Mouse (Mus musculus): ENCODE measurements around the gene Cenpl. TPM values are rescaled to one million over a fixed set of nuclear protein-coding genes. Genes with fewer than 3 reads are reported as not detected.

Cenpl gene
- total RNA-seq, 2 experiments from 2014 or later: 3.7 to 4.2 TPM

DNA sequence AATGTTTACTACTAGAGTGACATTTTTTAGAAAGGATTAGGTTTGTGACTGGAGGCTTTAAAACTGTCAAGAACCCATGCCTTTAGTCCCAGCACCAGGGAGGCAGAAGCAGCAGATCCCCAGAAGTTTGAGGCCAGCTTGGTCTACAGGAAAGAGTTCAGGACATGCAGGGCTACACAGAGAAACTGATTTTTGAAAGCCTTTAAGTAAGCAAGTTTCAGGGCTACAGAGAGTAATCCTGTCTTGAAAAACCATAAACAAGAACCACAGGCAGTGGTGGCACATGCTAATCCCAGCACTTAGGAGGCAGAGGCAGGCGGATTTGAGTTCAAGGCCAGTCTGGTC is 30.1 kb upstream of the Cenpl start:
- intact Hi-C loops (cut with DNase I): no loop called here
- no peak for DNase-seq

DNA sequence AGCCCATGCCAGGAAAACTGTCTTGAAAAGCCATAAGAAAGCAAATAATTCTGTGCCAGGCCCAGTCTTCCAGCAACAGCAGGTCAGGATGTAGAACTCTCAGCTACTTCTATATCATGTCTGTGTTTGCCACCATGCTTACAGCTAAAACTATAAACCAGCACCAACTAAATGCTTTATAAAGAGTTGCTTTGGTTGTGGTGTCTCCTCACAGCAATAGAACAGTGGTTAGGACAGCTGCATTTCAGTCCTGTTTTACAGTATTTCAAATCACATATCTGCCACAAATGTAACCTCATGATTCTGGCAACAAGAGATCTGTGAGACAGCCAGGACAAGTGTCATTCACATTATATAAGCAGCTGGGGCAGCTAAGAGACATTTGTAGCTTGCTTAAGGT is 29.7 kb upstream of the Cenpl start:
- DNase-seq: no peak
- intact Hi-C loops (cut with DNase I): no loop called here

DNA sequence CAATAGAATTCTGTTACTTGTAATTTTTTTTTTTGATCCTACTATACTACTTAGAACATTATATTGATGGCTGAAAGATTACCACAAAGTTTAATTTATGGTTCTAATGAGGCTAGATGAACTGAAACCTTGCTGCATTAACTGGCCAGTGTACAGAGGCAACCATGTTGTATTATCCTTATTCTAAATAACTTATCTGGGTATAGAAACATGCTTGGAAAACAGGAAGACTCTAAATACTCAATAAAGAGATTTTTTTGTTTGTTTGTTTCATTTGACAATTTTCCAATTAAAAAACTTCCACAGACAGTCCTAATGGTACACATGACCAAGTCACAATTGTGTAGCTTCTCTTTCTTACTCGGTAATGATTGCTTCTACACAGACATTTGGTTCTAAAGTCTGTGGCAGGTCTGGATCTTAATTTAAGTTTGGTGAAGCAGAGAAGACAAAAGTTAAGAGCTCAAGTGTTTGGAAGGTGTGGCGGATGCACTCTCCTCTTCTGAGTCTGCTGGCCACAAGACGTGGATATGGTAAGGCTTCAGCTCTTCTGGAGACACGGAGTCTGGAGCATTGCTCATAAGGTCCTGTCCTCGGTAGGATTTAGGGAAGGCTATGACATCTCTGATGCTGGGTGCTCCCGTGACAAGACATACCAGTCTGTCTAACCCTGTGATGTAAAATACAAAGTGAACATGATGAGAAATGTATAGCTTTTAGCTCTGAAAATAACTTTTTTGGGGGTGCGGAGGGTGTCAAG is 29.1 kb upstream of the Cenpl start:
- DNase-seq: no peak

DNA sequence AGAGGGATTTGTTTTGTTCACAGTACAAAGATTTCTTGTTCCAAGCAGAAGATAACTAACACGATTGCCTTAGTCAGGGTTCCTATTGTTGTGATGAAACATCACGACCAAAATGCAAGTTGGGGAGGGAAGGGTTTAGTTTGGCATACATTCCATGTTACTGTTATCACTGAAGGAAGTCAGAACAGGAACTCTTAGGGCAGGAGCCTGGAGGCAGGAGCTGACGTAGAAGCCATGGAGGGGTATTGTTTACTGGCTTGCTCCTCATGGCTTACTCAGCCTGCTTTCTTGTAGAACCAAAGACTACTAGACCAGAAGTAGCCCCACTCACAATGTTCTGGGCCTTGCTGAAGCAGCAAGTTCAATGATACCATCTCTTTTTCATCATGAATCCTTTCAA is 23.5 kb upstream of the Cenpl start:
- DNase-seq: no peak
- intact Hi-C loops (cut with DNase I): no loop called here

More for the DNA sequence above, 29.1 kb upstream of the Cenpl start:
- intact Hi-C loops (cut with DNase I): no loop called here

DNA sequence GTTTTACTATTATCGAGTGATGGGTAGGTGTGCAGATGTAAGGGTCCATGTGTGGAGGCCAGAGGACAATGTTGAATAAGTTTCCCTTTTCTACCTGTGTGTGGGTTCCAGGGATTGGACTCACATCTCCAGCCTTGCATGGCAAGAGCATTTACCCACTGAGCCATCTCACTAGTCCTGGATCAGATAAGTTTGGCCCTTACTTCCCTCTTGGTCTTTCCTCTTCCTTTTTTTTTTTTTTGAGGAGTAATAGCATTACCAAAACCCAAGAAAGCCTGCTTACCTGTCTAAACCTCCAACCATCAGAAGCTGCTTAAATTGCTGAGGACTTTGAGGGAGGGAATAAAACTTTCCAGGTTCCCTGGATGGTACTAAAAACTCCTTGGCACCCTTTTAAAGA is 13.3 kb upstream of the Cenpl start:
- DNase-seq: no peak
- intact Hi-C loops (cut with DNase I): no loop called here

DNA sequence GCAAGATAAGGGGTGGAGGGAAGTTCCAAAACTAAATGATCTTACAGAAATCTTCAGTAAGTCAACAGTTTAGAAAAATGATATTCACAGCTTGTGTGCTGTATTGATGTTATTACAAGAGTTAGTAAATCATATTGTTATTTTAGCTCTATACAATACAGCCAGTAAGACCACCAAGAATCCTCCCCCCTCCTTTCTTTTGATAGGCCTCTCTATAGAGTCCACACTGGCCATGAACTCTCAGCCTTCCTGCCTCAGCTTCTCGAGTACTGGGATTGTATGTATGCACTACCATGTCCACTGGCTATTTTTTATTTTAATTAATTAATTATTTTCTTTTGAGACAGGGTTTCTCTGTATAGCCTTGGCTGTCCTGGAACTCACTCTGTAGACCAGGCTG is 7.2 kb upstream of the Cenpl start:
- intact Hi-C loops (cut with DNase I): no loop called here
- DNase-seq: no peak

DNA sequence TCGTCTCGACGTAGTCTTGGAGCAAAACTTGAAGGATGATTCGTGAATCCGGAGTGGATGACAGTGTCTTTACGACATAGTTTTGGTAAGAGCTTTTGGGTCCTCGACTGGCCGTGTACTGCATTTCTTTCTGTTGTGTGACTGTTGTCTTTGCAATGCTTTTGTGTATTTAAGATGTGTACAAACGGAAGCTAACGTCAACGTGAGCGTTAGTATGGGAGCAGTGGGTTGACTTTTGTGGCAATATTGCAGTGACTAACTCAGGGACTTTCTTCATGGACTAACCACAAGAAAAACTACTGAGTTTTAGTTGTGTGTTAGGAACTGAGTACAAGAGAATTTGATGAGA is 733 bp downstream of the Cenpl start:
- DNase-seq: no peak
- intact Hi-C loops (cut with DNase I): loop anchor here (2.0 to 5.0 kb wide), 2 partner anchors 34 to 60 kb away; partner anchors contain the start of gene Klhl20

DNA sequence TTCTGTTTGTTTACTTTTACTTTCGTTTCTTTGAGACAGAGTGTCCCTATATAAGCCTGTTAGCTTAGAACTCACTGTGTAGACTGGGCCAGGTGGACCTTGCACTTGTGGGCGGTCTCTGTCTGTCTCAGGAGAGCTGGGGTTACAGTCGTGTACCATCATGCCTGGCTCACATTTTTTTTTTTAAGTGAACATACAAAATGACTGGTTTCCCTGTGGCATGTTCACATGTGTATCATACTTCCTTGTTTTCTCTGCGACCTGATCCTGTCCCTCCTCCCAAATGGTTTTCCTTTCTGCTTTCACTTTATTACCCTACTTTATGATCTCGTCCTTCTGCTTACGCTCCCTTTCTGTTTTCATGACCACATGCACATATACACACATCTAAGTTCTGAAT is 5.7 kb downstream of the Cenpl start:
- DNase-seq: no peak
- intact Hi-C loops (cut with DNase I): no loop called here

DNA sequence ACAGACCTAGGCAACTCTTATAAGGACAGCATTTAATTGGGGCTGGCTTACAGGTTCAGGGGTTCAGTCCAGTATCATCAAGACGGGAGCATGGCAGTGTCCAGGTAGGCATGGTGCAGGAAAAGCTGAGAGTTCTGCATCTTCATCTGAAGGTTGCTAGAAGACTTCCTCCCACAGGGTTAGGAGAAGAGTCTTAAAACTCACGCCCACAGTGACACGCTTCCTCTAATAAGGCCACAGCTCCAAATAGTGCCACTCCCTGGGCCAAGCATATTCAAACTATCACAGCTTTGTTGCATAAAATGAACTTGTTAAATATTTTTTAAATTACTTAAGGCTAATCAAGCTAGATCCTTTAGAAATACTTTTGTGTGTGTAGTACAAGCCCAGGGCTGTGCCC is 6.7 kb downstream of the Cenpl start:
- no peak for DNase-seq
- intact Hi-C loops (cut with DNase I): no loop called here

DNA sequence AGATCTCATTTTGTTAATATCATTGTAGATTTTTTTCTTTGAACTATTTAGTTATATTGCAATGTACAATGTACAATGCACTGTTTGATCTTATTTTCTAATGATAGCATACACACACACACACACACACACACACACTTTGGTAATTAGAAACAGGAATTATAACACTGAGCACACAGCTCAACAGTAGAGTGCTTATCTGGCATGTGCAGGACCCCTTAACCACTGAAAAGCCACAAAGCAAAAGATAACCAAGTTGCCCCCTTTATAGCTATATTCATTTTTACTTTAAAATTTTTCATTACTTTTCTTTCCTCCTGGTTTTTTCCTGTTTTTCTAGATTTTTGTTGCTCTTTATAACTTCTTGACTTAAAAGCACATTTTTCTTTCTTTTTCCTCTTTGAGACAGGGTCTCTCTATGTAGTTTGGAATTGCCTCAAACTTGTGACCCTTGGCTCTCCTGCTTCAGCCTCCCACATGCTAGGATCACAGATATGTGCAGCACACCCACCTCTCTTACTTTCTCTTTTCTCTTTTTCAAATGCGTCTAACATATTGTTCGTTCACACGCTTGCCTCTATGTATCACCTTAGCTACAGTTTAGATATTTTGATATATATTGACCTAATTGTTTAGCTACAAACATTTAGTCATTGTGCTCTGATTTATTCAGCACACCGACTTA is 29.4 kb downstream of the Cenpl start:
- intact Hi-C loops (cut with DNase I): no loop called here
- no peak for DNase-seq

DNA sequence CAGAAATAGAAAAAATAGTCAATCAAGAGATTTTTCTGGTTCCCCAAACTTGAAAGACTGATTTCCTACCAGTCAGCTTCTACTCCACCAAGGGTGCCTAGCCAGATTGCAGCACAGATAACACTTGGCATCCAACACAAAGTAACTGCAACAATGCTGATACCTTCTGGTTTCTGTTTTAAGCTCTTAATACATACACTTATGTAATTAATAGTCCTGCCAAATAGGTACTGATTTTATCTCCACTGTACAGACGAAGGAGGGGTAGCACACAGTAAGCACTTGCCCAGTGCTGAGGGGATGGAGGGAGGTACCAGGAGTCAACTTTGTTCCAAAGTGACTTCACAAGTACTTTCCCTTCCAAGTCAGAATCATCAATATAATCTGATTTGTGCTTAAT is 33.3 kb downstream of the Cenpl start:
- intact Hi-C loops (cut with DNase I): no loop called here
- no peak for DNase-seq

DNA sequence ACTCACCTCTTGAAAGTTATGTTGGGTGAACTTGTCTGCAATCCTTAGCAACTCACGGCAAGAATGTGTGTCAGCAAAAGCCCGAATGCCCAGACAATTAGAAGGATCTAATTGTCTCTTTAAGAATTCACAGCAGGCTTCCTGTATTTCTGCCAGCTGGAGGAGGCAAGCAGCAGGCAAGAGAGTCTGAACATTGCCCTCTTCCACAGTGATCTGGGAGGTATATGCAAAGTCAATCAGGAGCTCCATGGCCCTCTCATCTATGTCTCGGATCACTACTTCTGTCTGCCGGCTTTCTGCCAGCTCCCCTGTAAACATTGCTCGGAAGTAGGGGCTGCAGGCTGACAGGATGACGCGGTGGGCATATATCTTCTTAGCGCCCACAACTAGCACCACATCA is 38.7 kb downstream of the Cenpl start:
- intact Hi-C loops (cut with DNase I): no loop called here
- no peak for DNase-seq

DNA sequence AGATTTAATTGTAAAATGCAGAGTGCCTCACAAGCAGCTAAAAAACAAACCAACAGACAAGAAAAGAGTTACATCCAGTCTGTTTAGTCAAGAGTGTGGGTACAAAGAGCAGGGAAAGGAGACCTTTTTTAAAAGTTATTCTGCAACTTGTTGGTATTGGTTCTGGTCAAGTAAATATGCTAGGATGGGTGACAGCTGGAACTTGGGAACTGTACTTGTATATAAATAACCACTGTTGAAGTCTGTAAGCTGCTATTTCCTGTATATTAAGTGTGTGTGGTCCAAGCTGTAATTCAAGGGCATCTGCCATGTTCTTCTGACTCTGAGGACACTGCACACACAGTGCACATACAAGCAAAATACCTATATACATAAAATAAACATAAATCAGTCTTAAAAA is 44.1 kb downstream of the Cenpl start:
- intact Hi-C loops (cut with DNase I): no loop called here
- DNase-seq: no peak

DNA sequence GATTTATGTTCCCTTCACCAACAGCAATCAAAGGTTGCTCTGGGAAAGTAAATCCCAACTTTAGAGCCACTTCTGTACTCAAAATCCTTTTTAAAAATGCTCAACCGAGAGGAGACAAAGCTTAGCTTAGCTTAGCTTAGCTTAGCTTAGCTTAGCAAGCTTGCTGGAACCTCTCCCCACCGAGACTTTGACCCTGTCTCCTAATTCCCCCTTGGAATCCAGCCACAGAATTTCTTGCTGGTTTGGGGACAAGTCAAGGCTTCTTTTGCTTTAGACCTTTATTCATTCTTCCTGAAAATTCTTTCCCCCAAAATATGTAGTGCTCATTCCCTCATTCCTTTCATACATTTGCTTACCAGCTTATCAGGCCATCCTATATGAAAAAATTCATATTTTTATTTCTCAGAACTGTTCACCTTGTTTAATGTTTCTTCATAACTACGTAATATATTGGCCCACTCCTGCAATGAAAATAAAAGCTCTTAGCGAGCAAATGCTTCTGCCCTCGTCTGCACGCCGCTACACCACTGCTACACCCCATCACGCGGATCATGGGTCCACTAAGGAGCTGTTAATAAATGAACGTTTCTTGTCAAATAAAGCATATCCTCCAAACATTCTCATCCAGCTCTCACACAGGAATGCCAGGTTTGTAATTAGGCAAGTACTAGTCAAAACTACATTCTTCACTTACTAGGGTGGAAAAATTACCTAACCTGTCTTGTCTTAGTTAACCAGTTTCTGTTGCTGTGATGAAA is 52.3 kb downstream of the Cenpl start:
- intact Hi-C loops (cut with DNase I): no loop called here
- no peak for DNase-seq

DNA sequence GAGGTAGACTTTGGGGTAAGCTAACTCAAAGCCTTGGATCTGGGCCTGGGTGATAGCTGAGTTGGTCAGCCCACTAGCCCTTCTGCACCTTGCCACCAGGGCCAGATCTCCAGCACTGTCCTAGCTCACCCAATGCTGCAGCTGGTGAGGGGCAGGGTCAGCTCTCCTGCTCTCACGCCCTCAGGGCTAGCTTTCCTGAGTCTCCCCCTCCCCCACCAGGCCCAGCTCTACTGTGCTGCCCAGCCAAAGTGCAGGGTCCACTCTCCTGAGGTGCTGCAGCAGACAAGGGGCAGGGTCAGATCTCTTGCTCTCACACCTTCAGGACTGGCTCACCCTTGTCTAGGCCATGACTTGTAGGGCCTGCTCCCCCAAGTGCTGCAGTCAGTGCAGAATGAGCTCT is 55.9 kb downstream of the Cenpl start:
- no peak for DNase-seq

DNA sequence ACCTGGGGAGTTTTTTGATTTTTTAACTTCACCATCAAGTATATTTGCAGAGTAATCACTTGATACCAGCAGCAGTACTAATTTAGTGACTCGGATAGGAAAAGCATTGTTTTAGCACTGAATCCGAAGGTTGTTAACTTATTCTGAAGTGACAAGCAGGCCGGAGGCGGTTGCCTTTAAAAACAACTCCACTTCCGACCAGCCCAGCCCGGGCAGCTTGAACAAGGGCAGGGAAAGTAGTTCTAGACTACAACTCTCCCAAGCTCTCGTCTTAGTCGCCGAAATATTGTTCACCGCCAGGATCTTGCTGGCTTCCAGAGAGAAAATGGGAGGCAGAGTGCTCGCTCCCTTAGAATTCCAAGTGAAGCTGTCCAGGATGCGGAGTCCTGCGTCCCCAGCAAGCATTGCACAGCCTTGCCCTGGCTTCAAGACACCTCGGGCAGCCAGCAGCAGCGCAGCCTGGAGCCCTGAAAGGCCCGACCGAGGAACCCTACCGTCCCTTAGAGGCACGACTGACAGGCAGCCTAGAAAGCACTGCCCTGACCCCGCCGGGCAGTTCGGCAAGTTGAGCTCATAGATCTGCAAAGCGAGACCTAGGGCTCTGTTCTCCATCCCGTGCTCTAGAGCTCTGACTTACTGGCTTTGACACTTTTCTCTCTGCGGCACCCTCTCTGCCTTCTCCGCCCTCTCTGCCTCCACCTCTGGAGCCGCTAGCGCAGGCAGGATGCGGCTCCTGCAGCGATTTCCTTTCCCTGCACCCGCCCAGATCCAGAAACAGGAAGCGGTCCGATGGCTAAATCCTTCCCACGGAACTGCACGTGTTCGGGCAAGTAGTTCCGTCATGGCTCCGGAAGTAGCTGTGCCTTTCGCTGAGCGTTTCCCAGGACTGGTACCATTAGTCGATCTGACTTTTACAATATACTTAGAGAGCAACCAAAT is 60.5 kb downstream of the Cenpl start, which contains the start of gene Klhl20:
Gene Klhl20 (minus strand): TSS at position 786 of the 939 bp plus-strand sequence.
- peak; percentile 96 to 99 for DNase-seq
- intact Hi-C loops (cut with DNase I): loop anchor here (2.0 kb wide), 2 partner anchors 60 to 120 kb away; partner anchors contain the start of genes Cenpl, Dars2 and Prdx6

More for the DNA sequence above, 55.9 kb downstream of the Cenpl start:
- intact Hi-C loops (cut with DNase I): no loop called here
